In the genomic region with DNA sequence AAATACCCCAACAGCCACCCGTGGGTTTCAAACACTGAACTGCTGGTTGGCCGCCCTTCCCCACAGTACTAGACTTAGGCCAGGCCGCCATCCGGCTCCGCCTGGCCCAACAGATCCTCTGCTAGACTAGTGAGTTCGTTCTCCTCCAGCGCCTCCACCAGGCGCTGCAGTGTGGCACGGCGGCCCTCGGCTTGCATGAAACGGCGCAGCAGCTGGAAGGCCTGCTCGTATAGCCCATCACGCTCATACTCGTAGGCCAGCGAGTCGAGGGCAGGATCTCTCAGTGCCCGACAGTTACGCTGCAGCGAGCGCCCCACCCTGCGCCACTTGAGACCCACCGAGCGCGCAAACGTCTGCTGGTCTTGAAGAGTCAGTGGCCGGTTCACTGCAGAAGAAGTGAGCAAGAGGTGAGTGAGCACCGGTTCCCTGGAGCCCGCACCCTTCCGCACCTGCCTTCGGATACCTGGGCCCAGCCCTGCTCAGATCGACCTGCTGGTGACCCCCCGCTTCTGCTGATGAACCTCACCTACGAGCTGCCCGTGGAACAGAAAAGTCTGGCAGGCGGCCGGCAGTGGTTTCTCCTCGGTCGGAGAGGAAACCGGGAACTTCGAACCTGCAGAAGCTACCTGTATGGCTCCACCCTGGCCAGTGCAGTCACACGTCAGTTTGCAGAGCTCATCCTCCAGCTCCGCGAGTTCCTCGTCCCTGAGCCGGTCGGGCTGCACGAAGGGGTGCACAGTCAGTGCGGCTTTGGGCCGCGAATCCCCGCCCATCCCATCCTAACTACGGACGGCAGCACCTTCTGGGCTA, we compare ENCODE assay signal across 8 mouse cellular contexts. TPM values are rescaled to one million over a fixed set of nuclear protein-coding genes. Genes with fewer than 3 reads are reported as not detected.
DNase-seq lines count a peak whose midpoint lies in the region; ATAC-seq and TF ChIP-seq lines count a peak whose summit lies in the region.

No protein-coding gene starts in this region.

- peak overlapping the region; percentile 84 for H3K4me2 ChIP-seq in hindbrain, embryonic 15.5 days
- peak overlapping the region; percentile 77 for H3K4me2 ChIP-seq in stomach, embryonic 16.5 days (ENCODE audit: low read depth, low read length)

- H3K4me1 ChIP-seq in testis, adult 2 months (ENCODE audit: control insufficient read depth, insufficient read depth, low read length): peaks cover 24% of the 10 kb centered on the region
- H3K4me1 ChIP-seq in hindbrain, embryonic 15.5 days (replicated peaks): peaks cover 31% of the 10 kb centered on the region
- peaks cover 24% of the 10 kb centered on the region for H3K4me1 ChIP-seq in stomach, embryonic 16.5 days (ENCODE audit: control insufficient read depth, insufficient read depth, low read length)

- no peaks in the 10 kb centered on the region for H3K36me3 ChIP-seq in testis, adult 2 months (ENCODE audit: control insufficient read depth, insufficient read depth, low read length)
- H3K36me3 ChIP-seq in hindbrain, embryonic 15.5 days: no peaks in the 10 kb centered on the region
- no peaks in the 10 kb centered on the region for H3K36me3 ChIP-seq in stomach, embryonic 16.5 days (ENCODE audit: control insufficient read depth, insufficient read depth, low read length)

- DNase-seq in adrenal gland, postnatal 10 days: peak; percentile 38
- no peak for DNase-seq in adrenal gland, adult 2 months
- no peak for DNase-seq in testis, postnatal 14 days (ENCODE audit: low spot score)
- peak; percentile 45 for DNase-seq in lung, postnatal 10 days
- DNase-seq in ovary, adult 18-20 months (ENCODE audit: low spot score): no peak

- no peaks in the 10 kb centered on the region for H3K27me3 ChIP-seq in testis, adult 2 months (ENCODE audit: control insufficient read depth, insufficient read depth, low read length)
- peaks cover 82% of the 10 kb centered on the region for H3K27me3 ChIP-seq in hindbrain, embryonic 15.5 days
- H3K27me3 ChIP-seq in stomach, embryonic 16.5 days (ENCODE audit: control insufficient read depth, insufficient read depth, low read length): peaks cover 10% of the 10 kb centered on the region

- H3K9ac ChIP-seq in hindbrain, embryonic 15.5 days: peak overlapping the region; percentile 27; the same call in 1 of the 2 replicates
- peak overlapping the region; percentile 58 for H3K9ac ChIP-seq in stomach, embryonic 16.5 days (ENCODE audit: low read length)

- no peaks in the 10 kb centered on the region for H3K9me3 ChIP-seq in hindbrain, embryonic 15.5 days
- H3K9me3 ChIP-seq in stomach, embryonic 16.5 days (replicated peaks; ENCODE audit: control insufficient read depth, low read length): no peaks in the 10 kb centered on the region

- H3K27ac ChIP-seq in testis, adult 2 months (ENCODE audit: control insufficient read depth, insufficient read depth, low read depth, low read length): no peak overlapping the region
- no peak overlapping the region for H3K27ac ChIP-seq in hindbrain, embryonic 15.5 days (replicated peaks)
- H3K27ac ChIP-seq in stomach, embryonic 16.5 days (ENCODE audit: low read length): no peak overlapping the region

- under 1% methylated on average over 55 of the region's 55 CpGs for WGBS in hindbrain, embryonic 15.5 days
- WGBS in stomach, embryonic 16.5 days: 8% methylated on average over 55 of the region's 55 CpGs

- TF ChIP-seq CTCF in testis, adult 2 months (IDR thresholded peaks at IDR 0.05; ENCODE audit: control insufficient read depth, insufficient read depth, insufficient replicate concordance, low read depth, low read length): no peak

- TF ChIP-seq POLR2A in testis, adult 2 months (IDR thresholded peaks at IDR 0.05; ENCODE audit: control insufficient read depth, low read depth, low read length): no peak

- peak; percentile 43; the same call in 1 of the 2 replicates for ATAC-seq in hindbrain, embryonic 15.5 days (ENCODE audit: low FRiP score, low read depth)
- ATAC-seq in stomach, embryonic 16.5 days (ENCODE audit: insufficient read depth, low FRiP score): peak; percentile 12; the same call in 1 of the 2 replicates

- peak overlapping the region; percentile 30 for H3K4me3 ChIP-seq in testis, adult 2 months (ENCODE audit: control insufficient read depth, low read depth, low read length)
- H3K4me3 ChIP-seq in hindbrain, embryonic 15.5 days: peak overlapping the region; percentile 38
- H3K4me3 ChIP-seq in stomach, embryonic 16.5 days (replicated peaks; ENCODE audit: low read length): peak overlapping the region; percentile 43

RNA-seq across cellular contexts. Expression of gene B3gnt9, which starts 4.2 kb away (rescaled TPM):
- 1 to 10 TPM; 7.7 to 7.9 TPM for total RNA-seq in adrenal gland, postnatal 10 days (2021)
- total RNA-seq in adrenal gland, adult 2 months (2021): 1 to 10 TPM; 3.1 to 5.0 TPM
- polyA plus RNA-seq in adrenal gland, adult 2 months (2012; rRNA removed): 15.2 and 28.9 TPM in 2 replicates
- polyA plus RNA-seq in testis, adult 2 months (2012; rRNA removed): 6.8 and 7.0 TPM in 2 replicates
- polyA plus RNA-seq in hindbrain, embryonic 15.5 days (2015; fragmentation: Nextera tagmentation; extraction: Ambion mirVana): 9.9 TPM in 2 replicates
- polyA plus RNA-seq in stomach, embryonic 16.5 days (2015; fragmentation: Nextera tagmentation; extraction: Ambion mirVana): 21.4 and 21.6 TPM in 2 replicates

RNA-seq across cellular contexts. Expression of gene Tradd, which starts 5.3 kb away (rescaled TPM):
- 10 to 100 TPM; 12.9 to 13.3 TPM for total RNA-seq in adrenal gland, postnatal 10 days (2021)
- 10 to 100 TPM; 11.7 to 12.4 TPM for total RNA-seq in adrenal gland, adult 2 months (2021)
- polyA plus RNA-seq in adrenal gland, adult 2 months (2012; rRNA removed): 26.3 and 26.5 TPM in 2 replicates
- 2.4 TPM in 2 replicates for polyA plus RNA-seq in testis, adult 2 months (2012; rRNA removed)
- 18.3 and 19.3 TPM in 2 replicates for polyA plus RNA-seq in hindbrain, embryonic 15.5 days (2015; fragmentation: Nextera tagmentation; extraction: Ambion mirVana)
- polyA plus RNA-seq in stomach, embryonic 16.5 days (2015; fragmentation: Nextera tagmentation; extraction: Ambion mirVana): 32.9 and 36.1 TPM in 2 replicates

RNA-seq across cellular contexts. Expression of gene Fbxl8, which starts 5.3 kb away (rescaled TPM):
- 1 to 10 TPM; 3.2 to 3.6 TPM for total RNA-seq in adrenal gland, postnatal 10 days (2021)
- total RNA-seq in adrenal gland, adult 2 months (2021): 1 to 10 TPM; 3.3 to 4.0 TPM
- 10.4 and 11.5 TPM in 2 replicates for polyA plus RNA-seq in adrenal gland, adult 2 months (2012; rRNA removed)
- 0.51 and 0.55 TPM in 2 replicates for polyA plus RNA-seq in testis, adult 2 months (2012; rRNA removed)
- 1.3 and 1.6 TPM in 2 replicates for polyA plus RNA-seq in hindbrain, embryonic 15.5 days (2015; fragmentation: Nextera tagmentation; extraction: Ambion mirVana)
- polyA plus RNA-seq in stomach, embryonic 16.5 days (2015; fragmentation: Nextera tagmentation; extraction: Ambion mirVana): 3.4 and 4.7 TPM in 2 replicates

RNA-seq across cellular contexts. Expression of gene Hsf4, which starts 10.5 kb away (rescaled TPM):
- 1 to 10 TPM in 1 of 2 experiments, under 1 TPM in 1; 0.84 to 1.4 TPM for total RNA-seq in adrenal gland, postnatal 10 days (2021)
- 1 to 10 TPM; 2.3 TPM for total RNA-seq in adrenal gland, adult 2 months (2021)
- polyA plus RNA-seq in adrenal gland, adult 2 months (2012; rRNA removed): 1.8 and 2.3 TPM in 2 replicates
- polyA plus RNA-seq in testis, adult 2 months (2012; rRNA removed): 0.09 and 0.20 TPM in 2 replicates
- polyA plus RNA-seq in hindbrain, embryonic 15.5 days (2015; fragmentation: Nextera tagmentation; extraction: Ambion mirVana): 0.54 and 0.76 TPM in 2 replicates
- polyA plus RNA-seq in stomach, embryonic 16.5 days (2015; fragmentation: Nextera tagmentation; extraction: Ambion mirVana): not detected in 2 replicates

RNA-seq across cellular contexts. Expression of gene Nol3, which starts 16.8 kb away (rescaled TPM):
- total RNA-seq in adrenal gland, postnatal 10 days (2021): 10 to 100 TPM in 1 of 2 experiments, 1 to 10 TPM in 1; 9.4 to 13.1 TPM
- total RNA-seq in adrenal gland, adult 2 months (2021): 10 to 100 TPM in 1 of 2 experiments, 1 to 10 TPM in 1; 6.2 to 10.3 TPM
- 4.4 and 5.3 TPM in 2 replicates for polyA plus RNA-seq in adrenal gland, adult 2 months (2012; rRNA removed)
- 0.09 and 0.11 TPM in 2 replicates for polyA plus RNA-seq in testis, adult 2 months (2012; rRNA removed)
- polyA plus RNA-seq in hindbrain, embryonic 15.5 days (2015; fragmentation: Nextera tagmentation; extraction: Ambion mirVana): 5.2 and 5.7 TPM in 2 replicates
- 1.3 and 2.3 TPM in 2 replicates for polyA plus RNA-seq in stomach, embryonic 16.5 days (2015; fragmentation: Nextera tagmentation; extraction: Ambion mirVana)

Comparison
In these comparisons a context has a peak if more than half of its experiments do, and no peak if none do; other contexts are left out.
1. DNase-seq: peak in adrenal gland, postnatal 10 days (single experiment) and lung, postnatal 10 days (single experiment); none in adrenal gland, adult 2 months (single experiment), testis, postnatal 14 days (single experiment) and ovary, adult 18-20 months (single experiment).
2. Peak in every context shown above with its lines, with median percentiles within 50 percentile points of each other: H3K4me3 ChIP-seq.